Mouse (Mus musculus) CH12F3 (cell line): ENCODE measurements around the gene Gm33543.

Experiments
- in situ Hi-C: fragments of 300-500 bp; cut with MboI; formaldehyde crosslinking; loops from 2 replicates; pipeline ENCODE4 v1.14.3; 2020; ENCODE audit warnings: low sequenced_read_pairs

Gene Gm33543

DNA sequence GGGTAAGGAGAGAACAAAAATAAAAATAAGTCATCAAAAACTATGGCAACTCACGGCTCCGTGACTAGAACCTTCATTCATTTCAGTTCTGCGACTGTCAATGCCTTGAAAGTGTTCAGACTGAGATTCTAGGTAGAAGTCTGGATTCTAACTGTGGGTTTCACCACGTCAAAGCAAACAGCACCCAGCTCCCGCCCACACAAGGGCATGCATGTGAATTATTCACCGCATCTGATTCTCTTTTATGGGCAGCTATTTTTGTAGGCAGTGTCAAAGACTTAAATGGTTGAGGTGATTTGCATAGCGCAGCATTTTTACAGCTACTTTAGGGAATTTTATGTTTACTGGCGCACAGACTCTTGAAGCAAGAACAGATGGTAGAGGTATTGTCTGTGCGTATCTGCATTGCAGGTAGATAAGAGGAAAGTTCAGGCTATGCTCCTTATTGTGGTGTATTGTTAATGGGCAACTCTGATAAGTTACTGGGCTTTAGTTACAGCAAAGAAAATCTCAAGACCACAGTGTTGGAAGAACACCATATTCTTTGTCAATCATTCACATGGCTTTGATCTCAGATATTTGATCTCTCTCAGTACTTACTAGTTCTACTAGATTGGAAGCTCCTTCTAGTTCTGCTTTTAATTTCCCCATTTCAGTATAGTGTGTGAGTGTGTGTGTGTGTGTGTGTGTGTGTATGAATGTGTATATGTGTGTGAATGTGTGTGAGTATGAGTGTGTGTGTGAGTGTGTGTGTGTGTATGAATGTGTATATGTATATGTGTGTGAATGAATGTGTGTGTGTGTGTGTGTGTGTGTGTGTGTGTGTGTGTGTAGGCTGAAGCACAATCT, at the start of gene Gm33543:
Gene Gm33543 (minus strand): TSS at position 142 of the 849 bp plus-strand sequence.
- in situ Hi-C loops = no loop called here

- in situ Hi-C loops = loop anchor here (10.0 kb wide), 2 partner anchors 143 to 337 kb away; no protein-coding TSS in a partner anchor
These were observed 49.4 kb upstream of the Gm33543 start for GRCm38 (mm10) chr10:95892132-95892531.

DNA sequence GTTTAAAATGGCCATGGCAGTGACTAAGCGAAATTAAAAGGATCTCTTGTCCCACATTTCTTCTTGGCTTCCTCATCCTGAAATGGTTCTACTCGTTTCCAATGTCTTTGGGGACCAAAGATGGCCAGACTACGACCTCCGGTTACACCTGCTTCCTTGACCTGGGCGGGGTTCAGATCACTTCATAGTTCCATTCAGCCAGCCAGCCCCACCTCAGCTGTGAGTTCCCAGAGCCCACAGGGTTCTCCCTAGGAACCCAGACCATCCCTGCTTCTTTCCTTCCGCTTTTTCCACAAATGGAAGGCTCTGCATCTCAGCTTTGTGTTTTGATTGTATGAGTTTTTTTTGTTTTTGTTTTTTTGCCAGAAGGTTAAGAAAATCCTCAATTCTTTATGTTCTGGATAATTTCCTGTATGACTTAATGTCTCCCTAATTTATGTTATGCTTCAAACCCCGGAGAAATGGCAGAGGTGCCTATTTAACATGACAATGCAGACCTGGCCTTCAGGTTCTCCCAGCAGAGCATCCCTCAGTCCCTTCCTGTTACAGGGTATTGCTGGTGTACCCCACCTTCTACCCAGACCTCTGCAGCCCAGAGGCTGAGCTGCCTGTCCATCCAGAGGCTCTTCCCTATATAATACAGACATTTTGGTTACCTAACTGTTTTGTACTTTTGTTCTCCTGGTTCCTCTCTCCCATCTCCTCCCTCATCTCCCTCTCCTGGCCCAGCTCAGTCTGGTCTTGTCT, 48.7 kb upstream of the Gm33543 start:
- in situ Hi-C loops = loop anchor here (10.0 kb wide), 2 partner anchors 143 to 337 kb away; no protein-coding TSS in a partner anchor

GRCm38 (mm10) chr10:95883761-95884517, 41.2 kb upstream of the Gm33543 start:
- in situ Hi-C loops = no loop called here

- in situ Hi-C loops = no loop called here
These were observed 39.3 kb upstream of the Gm33543 start for GRCm38 (mm10) chr10:95882036-95882435.

DNA sequence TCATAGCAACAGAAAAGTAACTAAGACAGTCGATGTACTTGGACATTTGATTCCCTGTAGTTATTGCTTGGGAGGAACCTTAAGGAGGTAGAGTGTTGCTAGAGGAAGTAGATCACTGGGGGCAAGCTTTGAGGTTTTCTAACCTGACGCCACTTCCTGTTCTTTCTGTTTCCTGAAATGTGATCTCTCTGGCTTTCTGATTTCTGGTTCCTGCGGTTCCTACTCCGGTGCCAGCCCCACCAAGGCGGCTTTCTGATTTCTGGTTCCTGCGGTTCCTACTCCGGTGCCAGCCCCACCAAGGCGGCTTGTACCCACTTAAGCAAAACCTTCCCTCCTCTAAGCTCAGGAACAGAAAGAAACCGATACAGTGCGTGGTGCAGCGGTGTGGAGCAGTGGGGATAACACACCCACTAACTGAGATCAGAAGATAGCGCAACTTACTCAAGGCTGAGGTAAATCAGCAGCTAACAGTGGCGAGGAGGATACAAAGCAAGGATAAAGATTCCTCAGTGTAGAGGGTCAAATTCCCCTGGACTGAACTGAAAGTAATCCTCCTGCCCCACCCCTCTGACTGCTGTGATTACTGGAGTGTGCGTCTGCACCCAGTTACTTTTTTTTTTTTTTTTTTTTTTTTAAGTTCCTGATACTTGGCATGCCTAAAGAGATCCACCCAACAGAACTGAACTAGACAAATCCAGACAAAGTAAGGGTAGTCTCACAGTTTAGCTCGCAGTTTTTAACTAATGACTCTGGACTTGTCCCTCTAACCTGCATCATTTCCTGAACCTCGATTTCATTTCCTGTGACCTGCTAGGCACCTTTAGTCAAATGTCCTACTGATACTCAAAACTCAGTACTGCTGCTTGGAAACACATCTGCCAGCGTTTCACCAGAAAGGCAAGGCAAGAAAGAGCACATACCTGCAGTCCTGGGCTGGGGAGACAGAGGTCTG, 37.5 kb upstream of the Gm33543 start:
- in situ Hi-C loops = no loop called here

GRCm38 (mm10) chr10:95870782-95871181, 28.1 kb upstream of the Gm33543 start:
- in situ Hi-C loops = no loop called here

- in situ Hi-C loops = loop anchor here (10.0 kb wide), 1 partner anchor 314 kb away; no protein-coding TSS in a partner anchor
These were observed 25.6 kb upstream of the Gm33543 start for GRCm38 (mm10) chr10:95868348-95868747.

GRCm38 (mm10) chr10:95867596-95867995, 24.9 kb upstream of the Gm33543 start:
- in situ Hi-C loops = loop anchor here (10.0 kb wide), 1 partner anchor 313 kb away; no protein-coding TSS in a partner anchor

- in situ Hi-C loops = loop anchor here (10.0 kb wide), 1 partner anchor 310 kb away; no protein-coding TSS in a partner anchor
These were observed 21.8 kb upstream of the Gm33543 start for GRCm38 (mm10) chr10:95864349-95865124.

- in situ Hi-C loops = loop anchor here (10.0 kb wide), 1 partner anchor 308 kb away; no protein-coding TSS in a partner anchor
These were observed 19.9 kb upstream of the Gm33543 start for GRCm38 (mm10) chr10:95862664-95863063.

DNA sequence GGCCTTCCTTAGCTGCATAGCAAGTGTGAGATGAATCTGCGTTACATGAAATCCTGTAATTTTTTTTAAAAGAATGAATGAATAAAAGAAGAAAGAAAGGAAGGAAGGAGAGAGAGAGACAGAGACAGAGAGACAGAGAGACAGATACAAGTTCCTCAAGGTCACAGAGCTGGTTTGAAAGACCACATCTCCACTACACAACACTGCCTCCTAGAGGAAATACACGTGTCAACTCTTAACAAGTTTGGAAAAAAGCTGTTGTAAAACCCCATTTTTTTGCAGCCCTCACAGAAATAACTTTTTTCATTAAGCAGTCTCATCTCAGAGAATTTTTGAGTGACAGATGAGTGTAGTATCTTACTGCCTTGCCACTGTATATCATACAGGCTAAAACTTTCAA, 15.4 kb upstream of the Gm33543 start:
- in situ Hi-C loops = no loop called here

DNA sequence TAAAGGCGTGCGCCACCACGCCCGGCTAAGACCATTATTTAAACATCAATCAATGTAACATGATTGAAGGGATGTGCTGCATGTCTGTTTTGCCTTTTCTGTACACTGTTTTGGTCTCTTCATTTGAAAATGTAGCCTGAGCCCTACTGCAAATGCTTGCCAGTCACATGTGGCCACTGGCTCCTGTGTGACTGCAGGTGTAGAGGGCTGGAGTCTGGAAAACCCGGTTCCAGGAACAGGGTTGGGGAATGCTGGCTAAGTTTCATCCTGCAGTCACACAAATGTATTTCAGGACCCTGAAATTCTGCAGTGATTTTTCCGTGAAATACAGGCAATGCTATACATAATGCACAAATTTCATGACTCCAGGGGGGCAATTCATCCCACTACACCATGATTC, 12.7 kb upstream of the Gm33543 start:
- in situ Hi-C loops = no loop called here

DNA sequence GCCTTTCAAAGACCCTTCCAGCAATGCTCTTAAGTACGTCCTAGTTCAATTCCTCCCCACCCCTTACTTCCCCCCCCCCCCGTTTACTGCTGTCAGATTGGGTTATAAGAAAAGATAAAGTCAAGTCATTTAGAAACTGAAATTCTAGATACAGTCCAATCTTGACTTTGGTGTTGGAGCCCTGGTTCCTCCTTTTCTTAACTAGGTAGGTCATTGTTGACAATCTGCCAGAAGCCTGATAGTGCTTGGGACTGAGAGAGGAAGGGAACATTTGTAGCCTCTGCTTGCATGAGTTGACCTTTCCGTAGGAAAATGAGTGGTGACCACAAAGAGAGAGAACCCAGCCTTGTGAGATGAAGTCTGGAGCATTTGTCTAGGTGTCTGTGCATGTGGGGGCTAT, 7.8 kb upstream of the Gm33543 start:
- in situ Hi-C loops = no loop called here

DNA sequence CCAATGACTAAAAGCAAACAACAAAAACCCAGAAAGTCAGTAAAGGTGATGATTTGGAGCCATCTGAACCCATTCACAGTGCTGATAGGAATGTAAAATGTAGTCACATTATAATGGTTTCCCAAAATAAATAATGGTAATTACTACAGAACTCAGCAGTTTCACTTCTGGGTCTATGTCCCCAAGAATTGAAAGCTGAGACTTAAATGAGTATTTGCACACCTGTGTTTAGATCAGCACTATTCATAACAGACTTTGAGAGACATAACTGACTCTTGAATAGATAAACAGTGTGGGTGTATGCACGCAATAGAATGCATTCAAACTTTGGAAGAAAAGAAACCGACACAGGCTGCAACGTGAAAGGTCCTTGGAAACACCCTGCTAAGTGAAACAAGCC, 4.0 kb upstream of the Gm33543 start:
- in situ Hi-C loops = no loop called here

DNA sequence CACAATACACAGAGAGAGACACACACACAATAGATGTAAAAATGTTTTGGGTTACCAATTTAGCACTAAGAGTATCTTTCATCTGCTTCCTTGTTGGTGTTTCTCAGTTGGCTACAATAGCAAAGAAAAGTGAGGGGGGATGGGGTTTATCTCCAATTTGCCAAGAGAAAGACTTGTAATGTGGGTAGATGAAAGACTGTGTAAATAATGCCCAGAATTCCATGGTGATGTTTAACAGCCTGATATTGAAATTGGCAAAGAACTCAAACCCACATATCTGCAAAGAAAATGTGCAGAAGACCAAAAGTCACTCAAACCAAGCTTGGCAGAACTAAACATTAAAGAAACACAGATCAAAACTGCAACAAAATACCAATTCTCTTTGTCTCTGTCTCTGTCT, 3.6 kb upstream of the Gm33543 start:
- in situ Hi-C loops = no loop called here

DNA sequence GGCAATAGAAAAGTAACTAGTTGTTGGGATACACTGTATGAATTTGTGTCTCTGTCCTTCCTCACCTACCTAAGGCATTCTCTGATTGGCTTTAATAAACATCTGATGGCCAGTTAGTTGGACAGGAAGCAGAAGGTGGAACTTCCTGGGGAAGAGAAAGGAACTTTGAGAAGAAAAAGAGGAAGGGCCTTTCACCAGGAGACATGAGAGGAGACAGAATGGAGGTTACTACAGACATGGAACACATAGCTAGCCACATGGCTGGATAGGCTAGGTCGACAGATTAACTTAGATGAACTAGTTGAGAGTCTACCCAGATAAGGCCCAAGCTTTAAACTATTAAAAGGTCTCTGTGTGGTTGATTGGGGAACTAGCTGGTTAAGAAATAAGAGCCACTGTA, 1.1 kb upstream of the Gm33543 start:
- in situ Hi-C loops = no loop called here

DNA sequence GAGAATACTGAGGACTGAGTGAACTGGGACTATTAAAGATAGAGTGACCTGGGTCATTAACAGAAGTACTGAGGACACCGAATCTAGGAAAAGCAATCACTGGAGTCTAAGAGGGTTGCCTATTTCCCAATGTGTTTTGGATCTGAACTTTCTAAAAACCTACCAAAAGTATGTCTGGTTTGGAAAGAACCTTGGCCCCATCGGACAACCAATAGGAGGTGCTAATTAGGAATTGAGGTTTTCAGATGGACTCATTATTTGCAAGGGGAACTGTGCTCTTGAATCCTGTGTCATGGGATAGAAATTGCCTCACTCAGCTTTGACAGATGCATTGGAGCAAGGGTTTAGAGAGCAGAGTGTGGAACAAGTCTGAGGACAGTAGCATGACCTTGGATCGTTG, 1.5 kb downstream of the Gm33543 start:
- in situ Hi-C loops = no loop called here

GRCm38 (mm10) chr10:95839803-95840202, 2.9 kb downstream of the Gm33543 start:
- in situ Hi-C loops = no loop called here
